Mouse (Mus musculus) lung, postnatal 14 days (tissue): Measurements from ENCODE around the gene Cd70.
"Not testable (repeated sequence)": the region's sequence is repeated elsewhere in the genome, so short reads cannot be mapped to it uniquely, and the experiment has no call there.

Experiments
- DNase-seq: peaks from one replicate; pipeline ENCODE4 v3.0.0; 2021

Cd70 gene

GRCm38 (mm10) chr17:57134021-57134420 is 15.6 kb downstream of the Cd70 start:
- not testable (repeated sequence) for DNase-seq

- no peak for DNase-seq
Measured at GRCm38 (mm10) chr17:57131793-57132192, 17.8 kb downstream of the Cd70 start.

- DNase-seq: no peak
Measured at GRCm38 (mm10) chr17:57125853-57126622, 23.5 kb downstream of the Cd70 start.

GRCm38 (mm10) chr17:57124792-57125191 is 24.8 kb downstream of the Cd70 start:
- no peak for DNase-seq

GRCm38 (mm10) chr17:57123192-57124118 is 26.1 kb downstream of the Cd70 start:
- no peak for DNase-seq

GRCm38 (mm10) chr17:57121856-57122255 is 27.7 kb downstream of the Cd70 start:
- no peak for DNase-seq

GRCm38 (mm10) chr17:57118524-57119349 is 30.8 kb downstream of the Cd70 start:
- peak; percentile 30 for DNase-seq

- DNase-seq: no peak
Measured at GRCm38 (mm10) chr17:57116801-57117200, 32.8 kb downstream of the Cd70 start.

- DNase-seq: peak; percentile 13
Measured at GRCm38 (mm10) chr17:57112768-57113474, 36.7 kb downstream of the Cd70 start.

- DNase-seq: no peak
Measured at GRCm38 (mm10) chr17:57110005-57110404, 39.6 kb downstream of the Cd70 start.

- no peak for DNase-seq
Measured at GRCm38 (mm10) chr17:57108666-57109171, 40.9 kb downstream of the Cd70 start.

GRCm38 (mm10) chr17:57108040-57108665 is 41.4 kb downstream of the Cd70 start:
- no peak for DNase-seq

- no peak for DNase-seq
Measured at GRCm38 (mm10) chr17:57107064-57107463, 42.5 kb downstream of the Cd70 start.

- DNase-seq: no peak
Measured at GRCm38 (mm10) chr17:57106035-57106368, 43.6 kb downstream of the Cd70 start.

GRCm38 (mm10) chr17:57105181-57106034 is 44.2 kb downstream of the Cd70 start, which contains the start of gene Tnfsf9:
TSS of gene Tnfsf9 (plus strand) at chr17:57105325.
- DNase-seq: peak; percentile 30

GRCm38 (mm10) chr17:57104496-57104895 is 45.1 kb downstream of the Cd70 start:
- DNase-seq: no peak

- DNase-seq: no peak
Measured at GRCm38 (mm10) chr17:57102276-57102675, 47.3 kb downstream of the Cd70 start.

- DNase-seq: no peak
Measured at GRCm38 (mm10) chr17:57099629-57100325, 49.8 kb downstream of the Cd70 start.

- DNase-seq: no peak
Measured at GRCm38 (mm10) chr17:57098321-57098720, 51.3 kb downstream of the Cd70 start.

GRCm38 (mm10) chr17:57096623-57096920 is 53.0 kb downstream of the Cd70 start:
- DNase-seq: peak; percentile 91
